Mouse (Mus musculus) layer of hippocampus, adult 11-12 months (tissue): Measurements from ENCODE around the gene Cdkal1.
A peak's percentile ranks its signal among the peaks of the same experiment; 100 is the strongest.

Experiments used
- DNase-seq: peaks from one replicate; pipeline ENCODE4 v3.0.0; 2022; ENCODE audit warnings: low spot score

The Cdkal1 gene

DNA sequence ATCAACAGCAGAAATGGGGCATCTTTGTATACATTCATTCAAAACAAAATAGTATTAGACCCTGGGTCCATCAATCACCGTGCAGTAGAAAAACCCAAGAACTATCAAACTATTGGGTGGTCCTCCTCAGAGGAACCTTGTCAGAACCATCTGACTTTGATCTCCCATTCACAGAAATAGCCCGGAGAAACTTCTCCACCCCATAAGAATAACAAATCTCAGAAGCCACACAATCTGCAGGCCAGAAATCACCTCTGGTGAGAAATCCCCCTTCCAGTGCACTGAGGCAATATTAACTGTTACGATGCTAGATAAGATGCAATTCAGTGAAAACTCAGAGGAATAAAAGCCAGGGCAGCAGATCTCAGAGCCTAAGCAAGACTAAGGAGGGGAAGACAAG, 275.5 kb downstream of the Cdkal1 start:
- no peak for DNase-seq

- no peak for DNase-seq
Measured at GRCm38 (mm10) chr13:29578621-29579020, 276.9 kb downstream of the Cdkal1 start.

- DNase-seq: no peak
Measured at GRCm38 (mm10) chr13:29574784-29575183, 280.7 kb downstream of the Cdkal1 start.

DNA sequence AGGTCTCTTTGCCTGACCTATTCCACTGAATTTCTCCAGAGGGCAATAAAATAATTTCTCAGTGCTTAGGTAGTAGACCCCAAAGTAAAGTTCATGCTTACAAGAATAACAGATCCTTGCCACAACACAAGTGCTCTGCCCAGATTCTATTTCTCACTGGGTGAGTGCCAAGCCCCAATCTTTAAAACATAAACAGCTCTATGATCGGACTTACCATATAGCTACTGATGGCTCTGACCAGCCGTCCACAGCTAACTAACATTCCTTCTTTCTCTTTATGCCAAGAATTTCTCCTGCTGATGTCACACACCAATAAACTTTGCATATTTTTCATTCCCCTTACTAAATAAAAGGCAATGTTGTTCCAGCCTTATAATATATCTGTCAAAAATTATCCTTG, 283.0 kb downstream of the Cdkal1 start:
- DNase-seq: no peak

- DNase-seq: peak; percentile 15
Measured at GRCm38 (mm10) chr13:29565710-29566109, 289.8 kb downstream of the Cdkal1 start.

GRCm38 (mm10) chr13:29559188-29559587, 296.3 kb downstream of the Cdkal1 start:
- DNase-seq: no peak

DNA sequence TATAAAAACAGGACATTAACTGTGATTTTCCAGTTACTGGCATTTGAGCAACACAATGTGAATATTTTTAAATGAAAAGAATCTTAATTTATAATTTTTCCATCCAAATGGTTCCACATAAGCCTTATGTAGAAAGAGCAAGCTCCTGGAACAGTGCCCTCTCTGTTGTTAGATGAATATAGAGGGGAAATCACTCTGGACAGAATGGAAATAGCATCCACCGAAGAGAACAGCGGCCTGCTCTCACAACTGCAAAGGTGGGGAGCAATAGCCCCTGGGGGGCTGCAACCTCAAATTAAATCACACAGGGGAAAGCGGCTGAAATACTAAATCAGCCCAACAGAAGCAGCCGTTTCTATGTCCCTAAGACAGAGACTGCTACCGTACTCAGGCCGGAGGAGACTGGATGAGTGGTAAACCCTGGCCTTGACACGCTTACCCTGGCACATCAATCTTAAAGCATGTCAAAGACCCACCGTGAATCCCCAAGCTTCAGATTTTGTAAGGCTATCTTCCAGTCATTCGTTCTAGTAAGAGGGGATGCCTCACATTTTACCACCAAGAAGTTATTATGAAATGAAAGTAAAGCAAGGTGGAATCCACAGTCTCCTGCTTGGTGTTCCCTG, 300.2 kb downstream of the Cdkal1 start:
- peak; percentile 19 for DNase-seq

DNA sequence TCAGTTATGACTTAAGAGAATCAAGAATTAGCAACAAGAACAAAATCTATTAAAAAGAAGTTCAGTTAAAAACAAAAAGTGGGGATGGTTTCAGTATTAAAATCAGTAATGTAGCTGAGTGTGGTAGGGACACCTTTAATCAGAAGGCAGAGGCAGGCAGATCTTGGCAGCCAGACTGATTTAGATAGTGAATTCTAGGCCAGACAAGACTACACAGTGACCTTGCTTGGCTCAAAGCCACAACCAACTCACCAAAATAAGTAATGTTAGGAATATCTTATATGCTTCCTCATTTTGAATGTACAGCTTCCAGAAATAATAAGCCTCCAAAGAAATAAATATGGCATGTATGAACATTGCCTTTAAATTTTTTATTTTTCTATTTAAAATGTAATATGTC, 301.7 kb downstream of the Cdkal1 start:
- no peak for DNase-seq

DNA sequence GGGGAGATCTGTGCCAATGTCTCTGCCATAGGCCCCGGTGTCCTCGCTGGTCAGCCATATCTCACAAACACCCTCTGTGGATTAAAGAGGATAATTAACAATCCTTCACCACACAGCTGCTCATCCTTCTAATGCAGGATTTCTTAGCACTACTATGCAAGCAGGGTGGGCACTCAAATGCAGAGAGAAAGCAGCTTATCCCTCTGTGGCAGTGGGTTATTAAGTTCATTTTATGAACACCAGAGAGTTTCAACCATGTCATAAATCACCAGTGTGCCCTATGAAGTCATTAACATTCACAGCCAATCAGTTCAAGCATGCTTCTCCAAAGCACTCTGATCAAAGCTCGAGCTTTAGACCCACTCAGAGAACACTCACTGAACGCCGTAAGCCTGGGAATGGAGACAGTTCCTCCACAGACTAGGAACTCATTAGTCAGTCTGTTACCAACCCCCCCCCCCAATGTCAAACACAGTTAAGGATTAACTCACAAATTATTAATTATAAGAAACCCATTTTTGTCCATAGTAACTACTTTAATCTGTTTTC, 303.1 kb downstream of the Cdkal1 start:
- no peak for DNase-seq

DNA sequence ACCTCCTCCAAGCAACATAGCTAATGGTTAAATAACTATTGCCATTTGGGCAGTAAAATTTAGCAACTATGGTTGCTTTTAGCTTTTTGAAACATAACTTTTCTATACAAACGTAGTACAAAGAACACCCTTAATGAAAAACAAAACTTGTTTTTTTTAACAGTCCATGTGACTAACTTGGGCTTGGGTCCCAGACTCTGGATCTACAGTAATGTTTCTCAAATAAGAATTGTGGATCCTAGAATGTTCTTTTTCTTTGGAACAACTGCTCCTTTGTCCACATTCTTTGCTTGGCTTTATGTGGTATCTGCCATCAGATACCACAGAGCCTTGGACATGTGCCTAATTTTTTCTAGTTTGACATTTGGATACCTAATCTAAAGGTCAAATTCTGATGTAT, 304.6 kb downstream of the Cdkal1 start:
- no peak for DNase-seq

GRCm38 (mm10) chr13:29550203-29550602, 305.3 kb downstream of the Cdkal1 start:
- DNase-seq: no peak

DNA sequence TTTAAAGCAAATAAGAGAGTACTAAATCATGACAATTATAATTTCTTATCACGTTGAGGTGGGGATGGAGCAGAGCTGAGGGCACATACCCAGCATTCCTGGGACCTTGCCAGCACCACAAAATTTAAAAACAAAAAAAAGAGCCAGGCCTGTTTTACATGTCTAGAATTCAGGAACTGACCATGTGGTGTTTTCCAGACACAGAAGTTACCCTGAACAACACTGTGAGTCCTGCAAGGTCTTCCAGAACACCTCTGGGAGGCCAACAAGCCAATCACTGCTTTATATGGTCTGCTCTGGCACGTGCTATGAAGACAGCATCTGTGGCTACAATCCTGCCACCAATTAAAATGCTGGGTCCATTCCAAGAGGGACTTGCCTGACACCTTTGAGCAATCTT, 305.7 kb downstream of the Cdkal1 start:
- DNase-seq: no peak

DNA sequence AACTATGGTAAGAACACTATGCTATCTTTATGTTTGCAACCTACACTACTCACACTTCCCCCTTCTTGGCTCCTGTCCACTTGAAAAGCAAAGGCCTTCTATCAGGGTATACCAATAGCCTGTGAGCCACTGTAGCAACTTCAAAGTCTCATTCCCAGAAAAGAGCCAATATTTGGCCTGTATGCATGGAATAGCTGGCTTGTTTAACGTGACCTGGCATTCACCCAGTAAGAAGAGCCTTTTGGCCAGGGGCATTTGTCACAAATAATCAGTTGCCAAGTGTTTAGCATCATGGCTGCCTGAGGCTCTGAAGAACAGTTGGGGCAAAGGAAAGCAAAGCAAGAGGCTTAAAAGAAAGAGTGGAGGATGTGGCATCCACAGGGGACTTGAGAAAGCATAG, 317.6 kb downstream of the Cdkal1 start:
- no peak for DNase-seq

- DNase-seq: no peak
Measured at GRCm38 (mm10) chr13:29533586-29533985, 321.9 kb downstream of the Cdkal1 start.

GRCm38 (mm10) chr13:29528344-29528743, 327.1 kb downstream of the Cdkal1 start:
- DNase-seq: no peak

DNA sequence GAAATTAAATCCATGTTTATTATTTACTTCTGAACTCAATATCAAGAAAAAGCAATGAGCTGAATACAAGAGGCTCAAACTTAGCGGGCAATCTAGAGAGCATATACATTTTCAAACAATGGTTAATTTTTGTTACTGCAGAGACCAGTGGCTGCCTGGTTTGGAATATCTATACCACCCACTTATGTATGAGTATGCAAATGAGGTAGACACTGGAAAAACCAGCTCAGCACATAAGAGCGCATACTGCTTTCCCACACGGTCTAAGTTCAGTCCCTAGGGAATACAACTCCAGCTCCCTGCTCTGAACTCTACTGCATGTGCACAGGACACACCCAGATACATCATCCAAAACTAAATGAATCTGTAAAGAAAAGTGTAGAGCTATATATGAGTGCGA, 334.2 kb downstream of the Cdkal1 start:
- no peak for DNase-seq

DNA sequence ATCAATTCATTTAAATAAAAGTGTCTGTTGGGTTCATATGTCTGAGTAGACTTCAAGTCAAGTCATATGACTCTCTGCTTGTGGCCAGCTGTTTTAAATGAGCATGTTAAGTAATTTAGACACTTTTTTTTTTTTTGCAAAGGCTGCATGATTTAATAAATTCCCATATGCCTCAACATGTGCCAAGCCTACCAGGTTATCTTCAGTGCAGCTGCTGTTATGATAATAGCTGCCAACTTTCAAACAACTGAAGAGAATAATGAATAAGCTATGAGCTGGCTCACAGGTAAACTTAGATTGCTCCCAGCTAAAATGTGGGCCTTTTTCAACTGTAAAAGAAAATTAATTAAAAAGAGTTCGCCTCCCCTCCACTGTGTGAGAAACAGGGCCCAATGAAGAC, 341.4 kb downstream of the Cdkal1 start:
- no peak for DNase-seq

- no peak for DNase-seq
Measured at GRCm38 (mm10) chr13:29504861-29505568, 350.5 kb downstream of the Cdkal1 start.

DNA sequence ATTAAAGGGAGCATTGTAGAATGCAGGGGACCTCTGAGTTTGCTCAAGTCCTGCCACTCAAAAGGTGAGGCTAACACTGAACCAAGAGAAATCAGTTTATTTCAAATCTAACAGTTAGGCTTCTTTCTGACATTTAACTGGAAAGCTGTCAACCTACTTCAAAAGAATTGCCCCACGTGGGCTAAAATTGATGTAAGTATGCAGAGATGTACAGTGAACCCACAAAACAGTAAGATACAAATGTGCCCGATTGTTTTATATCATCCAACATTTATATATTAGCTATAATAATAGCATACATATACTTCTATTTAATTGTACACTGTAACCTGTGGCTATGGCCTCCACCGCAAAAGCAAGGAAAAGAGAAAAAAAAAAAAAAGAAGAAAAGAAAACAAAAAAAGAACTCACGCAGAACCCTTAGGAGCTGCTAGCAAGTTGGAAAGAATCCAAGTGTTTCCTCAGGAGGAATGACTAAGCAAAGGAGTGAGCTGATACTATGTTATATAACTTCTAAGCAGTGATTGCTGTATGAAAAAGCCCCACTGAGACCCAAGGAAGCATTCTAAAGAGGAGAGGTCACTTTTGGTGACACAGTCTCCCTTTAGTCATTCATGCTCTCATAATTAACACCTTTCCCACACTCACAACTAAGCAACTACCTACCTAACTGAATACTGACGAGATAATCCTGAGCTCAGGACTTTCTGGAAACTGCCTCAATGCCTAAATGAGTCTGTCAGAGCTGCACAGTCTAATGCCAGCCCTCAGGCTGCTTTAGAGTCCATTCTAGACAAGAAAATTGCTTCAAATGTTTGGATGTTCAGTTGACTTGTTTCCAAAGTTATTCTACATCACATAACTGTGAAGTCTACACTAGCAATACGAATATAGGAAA, 352.1 kb downstream of the Cdkal1 start:
- DNase-seq: no peak

DNA sequence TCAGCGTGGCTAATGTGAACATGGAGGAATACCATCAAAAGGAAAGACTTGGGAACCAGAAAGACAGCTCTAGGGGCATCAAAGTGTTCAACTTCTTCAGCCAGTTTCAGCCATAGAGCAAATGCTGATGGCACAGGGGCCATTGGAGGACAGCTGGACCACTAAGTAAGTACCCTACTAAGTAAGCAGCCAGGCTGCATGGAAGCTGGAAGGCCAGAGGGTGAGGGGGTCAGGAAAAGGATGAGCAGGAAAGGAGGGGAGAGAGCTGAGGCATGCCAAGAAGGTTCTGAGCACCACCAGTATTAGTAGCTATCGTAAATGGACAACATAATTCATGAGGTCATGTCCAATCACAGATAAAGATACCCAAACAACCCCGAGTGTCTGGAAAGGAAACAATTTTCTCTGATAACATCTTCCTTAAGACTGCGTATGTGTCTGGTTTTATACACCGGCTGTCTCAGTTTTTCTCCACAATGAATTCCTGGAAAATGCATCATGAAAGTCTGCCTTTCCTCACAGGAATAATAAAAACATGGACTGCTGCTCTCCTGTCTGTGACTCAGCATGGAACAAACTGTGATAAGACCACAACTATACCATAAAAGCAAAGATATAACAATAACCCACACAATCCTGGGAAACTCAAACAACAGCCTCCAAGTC, 352.9 kb downstream of the Cdkal1 start:
- no peak for DNase-seq

DNA sequence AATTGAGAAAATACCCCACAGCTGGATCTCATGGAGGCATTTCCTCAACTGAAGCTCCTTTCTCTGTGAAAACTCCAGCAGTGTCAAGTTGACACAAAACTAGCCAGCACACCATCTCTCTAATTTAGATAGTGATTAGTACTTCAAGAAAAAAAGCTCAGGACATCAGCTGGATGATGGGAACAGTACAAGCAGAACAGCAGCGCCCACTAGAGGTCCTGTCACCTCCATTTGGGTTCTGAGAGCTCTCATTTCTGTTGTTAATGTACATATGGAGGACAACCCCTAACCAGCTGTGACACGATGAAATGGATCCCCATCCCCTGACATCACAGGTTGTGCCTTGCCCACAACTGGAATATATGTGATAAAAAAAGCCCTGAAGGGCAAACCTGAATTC, 354.3 kb downstream of the Cdkal1 start:
- no peak for DNase-seq

GRCm38 (mm10) chr13:29499750-29500149, 355.7 kb downstream of the Cdkal1 start:
- no peak for DNase-seq
